Mouse (Mus musculus) left cerebral cortex, adult 18-20 months (tissue): ENCODE data around the gene Olfr1393. TPM values are rescaled to one million over a fixed set of nuclear protein-coding genes. Genes with fewer than 3 reads are reported as not detected.
A peak's percentile ranks its signal among the peaks of the same experiment; 100 is the strongest.
"Not testable (repeated sequence)": the region's sequence is repeated elsewhere in the genome, so short reads cannot be mapped to it uniquely, and the experiment has no call there.

Experiments
- DNase-seq, 2 experiments: peaks; one replicate each; pipeline ENCODE4 v3.0.0; 2021 to 2022; ENCODE audit warnings: low spot score in 2 of 2, mixed read lengths in 1 of 2
- total RNA-seq, 2 experiments: library from RNA; stranded (reverse); gene quantifications; 2 replicates each; pipeline ENCODE4 v1.2.3; 2021

Olfr1393 gene
- total RNA-seq, 2 experiments from 2014 or later = 0.23 to 0.37 TPM

- peak; percentile 13 to 28 for DNase-seq
Observed at GRCm38 (mm10) chr11:49287251-49287650, 9.1 kb downstream of the Olfr1393 start.

GRCm38 (mm10) chr11:49292777-49293176, 14.7 kb downstream of the Olfr1393 start:
- DNase-seq = peak; percentile 55 to 70

- no peak for DNase-seq
Observed at GRCm38 (mm10) chr11:49304441-49304840, 26.3 kb downstream of the Olfr1393 start, which contains the start of gene Olfr10. Olfr10 (plus strand) TSS chr11:49304741.

GRCm38 (mm10) chr11:49308547-49308946, 30.4 kb downstream of the Olfr1393 start:
- DNase-seq = not testable (repeated sequence)

GRCm38 (mm10) chr11:49322442-49322841, 44.3 kb downstream of the Olfr1393 start, which contains the start of gene Olfr1391:
Olfr1391 (plus strand) TSS chr11:49322742.
- no peak for DNase-seq

GRCm38 (mm10) chr11:49326726-49327125, 48.6 kb downstream of the Olfr1393 start:
- DNase-seq = peak; percentile 7 to 55

- DNase-seq = no peak
Observed at GRCm38 (mm10) chr11:49329686-49330085, 51.6 kb downstream of the Olfr1393 start.

Other genes starting within 250 kb of the Olfr1393 start
- gene 9930111J21Rik2, start 227.1 kb upstream of the Olfr1393 start, total RNA-seq = 1 to 10 TPM in 1 of 2 experiments, under 1 TPM in 1; 0.94 to 1.6 TPM
- gene Tgtp2, start 214.1 kb upstream of the Olfr1393 start, total RNA-seq = under 1 TPM; 0.47 to 0.65 TPM
- gene Ifi47, start 201.7 kb upstream of the Olfr1393 start, total RNA-seq = 1 to 10 TPM; 1.0 to 1.4 TPM
- gene Olfr1396, start 163.4 kb upstream of the Olfr1393 start, total RNA-seq = not detected
- not detected for gene Olfr1395, start 136.0 kb upstream of the Olfr1393 start, total RNA-seq
- not detected for gene Olfr1394, start 123.9 kb upstream of the Olfr1393 start, total RNA-seq
- gene Btnl9, start 91.1 kb upstream of the Olfr1393 start, total RNA-seq = not detected
- 10 to 100 TPM; 68.9 to 78.9 TPM for gene Zfp62, start 75.0 kb upstream of the Olfr1393 start, total RNA-seq
- 10 to 100 TPM; 67.9 to 77.0 TPM for gene Mgat1, start 34.1 kb upstream of the Olfr1393 start, total RNA-seq
- gene Olfr1392, start 7.0 kb downstream of the Olfr1393 start, total RNA-seq = not detected
- not detected for gene Olfr10, start 26.4 kb downstream of the Olfr1393 start, total RNA-seq
- not detected for gene Olfr1391, start 44.4 kb downstream of the Olfr1393 start, total RNA-seq
- not detected for gene Olfr1390, start 56.9 kb downstream of the Olfr1393 start, total RNA-seq
- gene Olfr1389, start 144.8 kb downstream of the Olfr1393 start, total RNA-seq = not detected
- gene Olfr1388, start 158.3 kb downstream of the Olfr1393 start, total RNA-seq = under 1 TPM; 0.40 to 0.42 TPM
- gene Olfr1387, start 177.0 kb downstream of the Olfr1393 start, total RNA-seq = not detected
- not detected for gene Olfr1386, start 186.7 kb downstream of the Olfr1393 start, total RNA-seq
- not detected for gene Olfr1385, start 210.8 kb downstream of the Olfr1393 start, total RNA-seq
- not detected for gene Olfr1384, start 228.4 kb downstream of the Olfr1393 start, total RNA-seq
- gene Olfr1383, start 241.3 kb downstream of the Olfr1393 start, total RNA-seq = not detected
- not detected for gene Olfr1382, start 249.9 kb downstream of the Olfr1393 start, total RNA-seq